Mouse (Mus musculus) bone marrow macrophage, adult 2 months (primary cell): ENCODE data around the gene Hipk2.

Source experiments
- CTCF ChIP-seq: IDR thresholded peaks from 2 replicates; pipeline ENCODE4 v1.5.1; 2012; ENCODE audit warnings: low read depth, mild to moderate bottlenecking, low read length, moderate library complexity
- POLR2A ChIP-seq: IDR thresholded peaks from 2 replicates; pipeline ENCODE4 v1.6.1; 2012; ENCODE audit warnings: mild to moderate bottlenecking, low read depth, low read length, borderline replicate concordance

- no peak for TF ChIP-seq POLR2A
- TF ChIP-seq CTCF, result peak; percentile 44; the same call in 1 of the 2 replicates
Observed at GRCm38 (mm10) chr6:38910828-38911559, 35.0 kb upstream of the Hipk2 start.
